Comparison of ENCODE assay signal across 13 mouse cellular contexts in the genomic region with DNA sequence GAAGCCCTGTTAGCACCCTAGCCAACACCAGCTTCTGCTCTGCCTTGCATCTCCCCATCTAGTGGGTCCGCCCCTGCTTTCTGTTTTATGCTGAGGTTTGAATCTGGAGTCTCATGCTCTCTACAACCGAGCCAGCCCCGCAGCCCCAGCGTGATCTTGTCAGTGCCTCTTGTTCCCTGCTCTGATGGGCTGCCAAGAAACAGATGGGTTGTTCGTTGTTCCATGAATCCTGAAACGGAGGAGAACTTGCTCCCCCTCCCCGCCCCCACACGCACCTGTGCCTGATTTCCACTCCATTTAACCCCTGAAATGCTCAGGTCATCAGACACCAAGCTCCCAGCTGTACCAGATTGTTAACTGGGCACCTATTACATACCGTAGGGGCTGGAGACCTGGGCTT. TPM values are rescaled to one million over a fixed set of nuclear protein-coding genes. Genes with fewer than 3 reads are reported as not detected.
DNase-seq lines count a peak whose midpoint lies in the region; ATAC-seq and TF ChIP-seq lines count a peak whose summit lies in the region.
"Had no signal": no experiment of that assay in that cellular context is flagged by ENCODE, and none has a peak within 500 bp of the region (broad histone marks: within the 10 kb centered on the region; RNA-seq: fewer than 3 reads in every experiment).

No protein-coding gene starts in this region.

- H3K36me3 ChIP-seq in midbrain, postnatal 0 days (ENCODE audit: insufficient read depth, low read length) = no peaks in the 10 kb centered on the region
- no peaks in the 10 kb centered on the region for H3K36me3 ChIP-seq in midbrain, embryonic 10.5 days
- no peaks in the 10 kb centered on the region for H3K36me3 ChIP-seq in embryonic facial prominence, embryonic 14.5 days (ENCODE audit: control insufficient read depth, insufficient read depth, low read length)
- H3K36me3 ChIP-seq in limb, embryonic 14.5 days (ENCODE audit: control insufficient read depth, insufficient read depth, low read length) = no peaks in the 10 kb centered on the region
- H3K36me3 ChIP-seq: heart, embryonic 13.5 days; intestine, embryonic 15.5 days; midbrain, embryonic 12.5 days had no signal

- no peak for ATAC-seq in midbrain, postnatal 0 days (ENCODE audit: low FRiP score)
- no peak for ATAC-seq in embryonic facial prominence, embryonic 14.5 days (ENCODE audit: low read depth)
- ATAC-seq in limb, embryonic 14.5 days (ENCODE audit: low FRiP score, low read depth) = no peak
- ATAC-seq: intestine, embryonic 15.5 days had no signal

- H3K4me1 ChIP-seq in midbrain, postnatal 0 days (ENCODE audit: insufficient read depth, low read length) = peaks cover 4% of the 10 kb centered on the region; the same call in 1 of the 2 replicates
- peaks cover 17% of the 10 kb centered on the region for H3K4me1 ChIP-seq in midbrain, embryonic 10.5 days
- peaks cover 27% of the 10 kb centered on the region for H3K4me1 ChIP-seq in embryonic facial prominence, embryonic 14.5 days (ENCODE audit: control insufficient read depth, insufficient read depth, low read length)
- peaks cover 22% of the 10 kb centered on the region for H3K4me1 ChIP-seq in limb, embryonic 14.5 days (ENCODE audit: control insufficient read depth, insufficient read depth, low read length)

- no peak overlapping the region for H3K27ac ChIP-seq in midbrain, postnatal 0 days (ENCODE audit: low read depth, low read length)
- H3K27ac ChIP-seq in midbrain, embryonic 10.5 days (replicated peaks) = no peak overlapping the region
- H3K27ac ChIP-seq in embryonic facial prominence, embryonic 14.5 days (replicated peaks; ENCODE audit: low read depth, low read length) = peak overlapping the region; percentile 57; the same call in 1 of the 2 replicates
- no peak overlapping the region for H3K27ac ChIP-seq in limb, embryonic 14.5 days (replicated peaks; ENCODE audit: low read depth, low read length)
- H3K27ac ChIP-seq: heart, embryonic 13.5 days; intestine, embryonic 15.5 days; midbrain, embryonic 12.5 days had no signal

- H3K9ac ChIP-seq in midbrain, postnatal 0 days (replicated peaks; ENCODE audit: low read length, poor library complexity, severe bottlenecking) = no peak overlapping the region
- H3K9ac ChIP-seq in embryonic facial prominence, embryonic 14.5 days (ENCODE audit: low read depth, low read length) = peak overlapping the region; percentile 25; the same call in 1 of the 2 replicates
- H3K9ac ChIP-seq in limb, embryonic 14.5 days (ENCODE audit: low read depth, low read length, severe bottlenecking) = no peak overlapping the region
- H3K9ac ChIP-seq: heart, embryonic 13.5 days; intestine, embryonic 15.5 days; lung, embryonic 14.5 days; midbrain, embryonic 12.5 days had no signal

- no peak overlapping the region for H3K4me3 ChIP-seq in midbrain, postnatal 0 days (ENCODE audit: low read depth, low read length)
- H3K4me3 ChIP-seq in midbrain, embryonic 10.5 days = no peak overlapping the region
- H3K4me3 ChIP-seq in embryonic facial prominence, embryonic 14.5 days (ENCODE audit: low read depth, low read length) = no peak overlapping the region
- H3K4me3 ChIP-seq in limb, embryonic 14.5 days (replicated peaks; ENCODE audit: low read length) = no peak overlapping the region
- H3K4me3 ChIP-seq: heart, embryonic 13.5 days; intestine, embryonic 15.5 days; midbrain, embryonic 12.5 days had no signal

- DNase-seq in embryo, embryonic 10.5 days (ENCODE audit: low spot score) = peak; percentile 15
- DNase-seq in embryo, embryonic 9.5 days (ENCODE audit: extremely low spot score) = no peak
- peak; percentile 63 for DNase-seq in midbrain, postnatal 0 days (ENCODE audit: low spot score)
- DNase-seq in midbrain, embryonic 10.5 days (ENCODE audit: low spot score) = no peak
- DNase-seq in embryonic facial prominence, embryonic 14.5 days (ENCODE audit: low spot score) = peak; percentile 62
- DNase-seq in limb, embryonic 14.5 days (ENCODE audit: low spot score) = peak; percentile 31
- DNase-seq in spleen, adult 18-20 months = no peak
- no peak for DNase-seq in frontal cortex, postnatal 25 days (ENCODE audit: low spot score in 2 of 2)
- DNase-seq: adrenal gland, adult 2 months; lung, embryonic 14.5 days had no signal

- H3K27me3 ChIP-seq in midbrain, postnatal 0 days (ENCODE audit: insufficient read depth, low read length) = no peaks in the 10 kb centered on the region
- no peaks in the 10 kb centered on the region for H3K27me3 ChIP-seq in midbrain, embryonic 10.5 days (ENCODE audit: low read depth, poor library complexity, severe bottlenecking)
- no peaks in the 10 kb centered on the region for H3K27me3 ChIP-seq in embryonic facial prominence, embryonic 14.5 days (replicated peaks; ENCODE audit: control insufficient read depth, insufficient read depth, low read length)
- H3K27me3 ChIP-seq in limb, embryonic 14.5 days (ENCODE audit: control insufficient read depth, insufficient read depth, low read length) = no peaks in the 10 kb centered on the region
- H3K27me3 ChIP-seq: intestine, embryonic 15.5 days; midbrain, embryonic 12.5 days had no signal

- no peak for TF ChIP-seq POLR2A in limb, embryonic 14.5 days (IDR thresholded peaks at IDR 0.05; ENCODE audit: borderline replicate concordance, extremely low read depth, insufficient read depth, insufficient read length)

- 40% methylated on average over 9 of the region's 9 CpGs for WGBS in midbrain, postnatal 0 days
- 56% methylated on average over 9 of the region's 9 CpGs for WGBS in midbrain, embryonic 10.5 days
- 21% methylated on average over 9 of the region's 9 CpGs for WGBS in embryonic facial prominence, embryonic 14.5 days
- 19% methylated on average over 9 of the region's 9 CpGs for WGBS in limb, embryonic 14.5 days

- no peaks in the 10 kb centered on the region for H3K9me3 ChIP-seq in midbrain, postnatal 0 days (ENCODE audit: low read length)
- no peaks in the 10 kb centered on the region for H3K9me3 ChIP-seq in midbrain, embryonic 10.5 days (replicated peaks)
- no peaks in the 10 kb centered on the region for H3K9me3 ChIP-seq in embryonic facial prominence, embryonic 14.5 days (ENCODE audit: control insufficient read depth, low read length)
- H3K9me3 ChIP-seq in limb, embryonic 14.5 days (ENCODE audit: control insufficient read depth, low read length) = no peaks in the 10 kb centered on the region
- H3K9me3 ChIP-seq: heart, embryonic 13.5 days; intestine, embryonic 15.5 days; midbrain, embryonic 12.5 days had no signal

- no peak for TF ChIP-seq CTCF in midbrain, postnatal 0 days (IDR thresholded peaks at IDR 0.05)

- no peak overlapping the region for H3K4me2 ChIP-seq in midbrain, postnatal 0 days (ENCODE audit: low read depth, low read length, poor library complexity, severe bottlenecking)
- 0 out of 2 replicates have a peak overlapping the region, but pooled peaks have one; percentile 5 for H3K4me2 ChIP-seq in embryonic facial prominence, embryonic 14.5 days (ENCODE audit: low read depth, low read length)
- no peak overlapping the region for H3K4me2 ChIP-seq in limb, embryonic 14.5 days (replicated peaks; ENCODE audit: low read depth, low read length, severe bottlenecking)
- H3K4me2 ChIP-seq: heart, embryonic 13.5 days; intestine, embryonic 15.5 days; lung, embryonic 14.5 days; midbrain, embryonic 12.5 days had no signal

RNA-seq across cellular contexts. Expression of gene Nqo1, which starts 3.5 kb away (rescaled TPM):
- total RNA-seq in midbrain, postnatal 0 days (2014; rRNA removed) = 10.5 and 12.5 TPM in 2 replicates
- 12.8 and 15.7 TPM in 2 replicates for polyA plus RNA-seq in midbrain, postnatal 0 days (2015; fragmentation: Nextera tagmentation; extraction: Ambion mirVana)
- 5.6 and 7.3 TPM in 2 replicates for polyA plus RNA-seq in midbrain, embryonic 10.5 days (2016; fragmentation: Nextera tagmentation; extraction: Ambion mirVana)
- polyA plus RNA-seq in embryonic facial prominence, embryonic 14.5 days (2014; fragmentation: Nextera tagmentation; extraction: Ambion mirVana) = 17.9 and 19.7 TPM in 2 replicates
- 9.6 and 11.0 TPM in 2 replicates for polyA plus RNA-seq in limb, embryonic 14.5 days (2012; rRNA removed)
- 15.0 and 17.0 TPM in 2 replicates for polyA plus RNA-seq in limb, embryonic 14.5 days (2014; fragmentation: Nextera tagmentation; extraction: Ambion mirVana)

RNA-seq across cellular contexts. Expression of gene Nob1, which starts 25.4 kb away (rescaled TPM):
- total RNA-seq in midbrain, postnatal 0 days (2014; rRNA removed) = 19.5 and 22.0 TPM in 2 replicates
- polyA plus RNA-seq in midbrain, postnatal 0 days (2015; fragmentation: Nextera tagmentation; extraction: Ambion mirVana) = 47.3 and 52.7 TPM in 2 replicates
- polyA plus RNA-seq in midbrain, embryonic 10.5 days (2016; fragmentation: Nextera tagmentation; extraction: Ambion mirVana) = 89.7 and 91.4 TPM in 2 replicates
- polyA plus RNA-seq in embryonic facial prominence, embryonic 14.5 days (2014; fragmentation: Nextera tagmentation; extraction: Ambion mirVana) = 42.7 and 42.8 TPM in 2 replicates
- polyA plus RNA-seq in limb, embryonic 14.5 days (2012; rRNA removed) = 92.5 and 99.8 TPM in 2 replicates
- 51.8 and 57.2 TPM in 2 replicates for polyA plus RNA-seq in limb, embryonic 14.5 days (2014; fragmentation: Nextera tagmentation; extraction: Ambion mirVana)

RNA-seq across cellular contexts. Expression of gene Wwp2, which starts 36.7 kb away (rescaled TPM):
- 41.7 and 44.2 TPM in 2 replicates for total RNA-seq in midbrain, postnatal 0 days (2014; rRNA removed)
- 34.7 and 36.2 TPM in 2 replicates for polyA plus RNA-seq in midbrain, postnatal 0 days (2015; fragmentation: Nextera tagmentation; extraction: Ambion mirVana)
- 54.4 and 61.8 TPM in 2 replicates for polyA plus RNA-seq in midbrain, embryonic 10.5 days (2016; fragmentation: Nextera tagmentation; extraction: Ambion mirVana)
- 77.8 and 112 TPM in 2 replicates for polyA plus RNA-seq in embryonic facial prominence, embryonic 14.5 days (2014; fragmentation: Nextera tagmentation; extraction: Ambion mirVana)
- 315 and 409 TPM in 2 replicates for polyA plus RNA-seq in limb, embryonic 14.5 days (2012; rRNA removed)
- polyA plus RNA-seq in limb, embryonic 14.5 days (2014; fragmentation: Nextera tagmentation; extraction: Ambion mirVana) = 153 and 200 TPM in 2 replicates

Comparison
In these comparisons a context has a peak if more than half of its experiments do, and no peak if none do; other contexts are left out.
1. DNase-seq: peak in embryo, embryonic 10.5 days (single experiment), midbrain, postnatal 0 days (single experiment), embryonic facial prominence, embryonic 14.5 days (single experiment) and limb, embryonic 14.5 days (single experiment); none in embryo, embryonic 9.5 days (single experiment), midbrain, embryonic 10.5 days (single experiment), spleen, adult 18-20 months (0 of 2) and frontal cortex, postnatal 25 days (0 of 2).